Mouse (Mus musculus) ovary, postnatal 14 days (tissue): Measurements from ENCODE around the gene Atp7a.
A peak's percentile ranks its signal among the peaks of the same experiment; 100 is the strongest.

Experiments
- DNase-seq: peaks from one replicate; pipeline ENCODE4 v3.0.0; 2022; ENCODE audit warnings: low spot score

Gene Atp7a

GRCm38 (mm10) chrX:106082518-106082917 is 55.4 kb downstream of the Atp7a start:
- DNase-seq: no peak

GRCm38 (mm10) chrX:106085132-106085531 is 58.1 kb downstream of the Atp7a start:
- no peak for DNase-seq

- DNase-seq: no peak
These were observed 58.5 kb downstream of the Atp7a start for GRCm38 (mm10) chrX:106085564-106085963.

GRCm38 (mm10) chrX:106092939-106093338 is 65.9 kb downstream of the Atp7a start:
- no peak for DNase-seq

- DNase-seq: no peak
These were observed 78.4 kb downstream of the Atp7a start for GRCm38 (mm10) chrX:106105464-106105863.

GRCm38 (mm10) chrX:106113881-106114280 is 86.8 kb downstream of the Atp7a start:
- no peak for DNase-seq

- DNase-seq: no peak
These were observed 87.6 kb downstream of the Atp7a start for GRCm38 (mm10) chrX:106114674-106115073.

- DNase-seq: no peak
These were observed 95.7 kb downstream of the Atp7a start for GRCm38 (mm10) chrX:106122823-106123222.

GRCm38 (mm10) chrX:106128283-106128682 is 101.2 kb downstream of the Atp7a start:
- DNase-seq: no peak

GRCm38 (mm10) chrX:106129877-106130276 is 102.8 kb downstream of the Atp7a start:
- no peak for DNase-seq

GRCm38 (mm10) chrX:106134916-106135315 is 107.8 kb downstream of the Atp7a start:
- DNase-seq: no peak

- no peak for DNase-seq
These were observed 108.4 kb downstream of the Atp7a start for GRCm38 (mm10) chrX:106135484-106135883.

GRCm38 (mm10) chrX:106135916-106136575 is 109.0 kb downstream of the Atp7a start:
- DNase-seq: no peak

GRCm38 (mm10) chrX:106139309-106140070 is 112.4 kb downstream of the Atp7a start:
- DNase-seq: no peak

- DNase-seq: no peak
These were observed 115.9 kb downstream of the Atp7a start, which contains the start of gene Tlr13 for GRCm38 (mm10) chrX:106142936-106143335. Gene Tlr13 (plus strand): TSS chrX:106143204.

GRCm38 (mm10) chrX:106148185-106148584 is 121.1 kb downstream of the Atp7a start:
- no peak for DNase-seq

GRCm38 (mm10) chrX:106149460-106149859 is 122.4 kb downstream of the Atp7a start:
- no peak for DNase-seq

- no peak for DNase-seq
These were observed 127.1 kb downstream of the Atp7a start for GRCm38 (mm10) chrX:106154180-106154586.

- no peak for DNase-seq
These were observed 128.8 kb downstream of the Atp7a start for GRCm38 (mm10) chrX:106155892-106156291.

- no peak for DNase-seq
These were observed 136.9 kb downstream of the Atp7a start for GRCm38 (mm10) chrX:106163995-106164394.

GRCm38 (mm10) chrX:106164555-106164954 is 137.5 kb downstream of the Atp7a start:
- DNase-seq: no peak

- DNase-seq: no peak
These were observed 138.0 kb downstream of the Atp7a start for GRCm38 (mm10) chrX:106165089-106165488.

- peak; percentile 59 for DNase-seq
These were observed 144.2 kb downstream of the Atp7a start for GRCm38 (mm10) chrX:106171106-106171852.
